Mouse (Mus musculus) neutrophil, adult 59 days (primary cell): ENCODE data around the gene Sass6. TPM values are rescaled to one million over a fixed set of nuclear protein-coding genes. Genes with fewer than 3 reads are reported as not detected.

Experiments used
- total RNA-seq, 2 experiments: library from RNA; stranded (reverse); gene quantifications; 1 replicate in 1 of 2; 2 replicates in 1 of 2; pipeline ENCODE4 v1.2.4; 2023

Gene Sass6
- total RNA-seq: 10 to 100 TPM; 19.6 to 21.1 TPM

DNA sequence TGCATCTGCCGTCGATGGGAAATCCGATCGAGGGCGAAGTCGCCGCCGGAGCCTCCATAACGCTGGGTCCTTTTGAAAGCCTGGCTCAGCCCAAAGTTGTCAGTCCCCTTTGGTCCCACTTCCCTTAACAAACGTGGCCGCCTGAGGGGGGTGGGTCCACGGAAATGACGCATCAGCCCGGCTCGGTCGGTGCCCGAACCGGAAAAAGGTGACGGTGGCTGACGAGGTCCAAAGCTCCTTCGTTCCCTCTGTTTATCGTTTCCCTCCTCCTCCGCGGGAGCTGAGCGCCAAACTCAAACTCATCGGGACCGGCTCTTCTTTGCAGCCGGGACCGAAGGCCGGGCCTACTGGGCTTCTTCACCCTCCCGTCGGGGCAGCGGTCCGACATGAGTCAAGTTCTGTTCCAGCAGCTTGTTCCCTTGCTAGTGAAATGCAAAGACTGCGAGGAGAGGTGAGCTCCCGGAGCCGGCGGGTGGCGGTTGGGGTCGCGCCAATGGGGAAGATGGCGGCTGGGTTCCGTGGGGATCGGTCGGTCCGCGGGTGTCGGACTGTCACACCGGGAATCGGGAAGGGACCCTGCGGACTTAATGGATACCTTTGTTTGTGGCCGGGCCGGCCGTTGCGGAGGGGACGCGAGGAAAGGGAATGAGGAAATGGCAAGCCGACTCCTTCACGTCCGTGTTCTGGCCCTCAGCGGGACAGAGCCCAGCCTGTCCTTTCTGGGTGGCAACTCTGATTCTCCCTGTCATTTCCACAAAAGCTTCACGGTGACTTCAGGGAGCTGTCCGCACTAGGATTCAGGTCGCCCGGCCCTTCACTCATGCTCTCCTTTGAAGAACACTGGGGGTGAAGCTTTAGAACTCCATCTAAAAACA lies at the start of gene Sass6:
Gene Sass6, plus strand, starts transcription at position 255 of the 875 bp plus-strand sequence.

GRCm38 (mm10) chr3:116562408-116563094 lies 32.2 kb upstream of the Sass6 start, which contains the start of gene Lrrc39:
Lrrc39 (plus strand) TSS chr3:116562973.

DNA sequence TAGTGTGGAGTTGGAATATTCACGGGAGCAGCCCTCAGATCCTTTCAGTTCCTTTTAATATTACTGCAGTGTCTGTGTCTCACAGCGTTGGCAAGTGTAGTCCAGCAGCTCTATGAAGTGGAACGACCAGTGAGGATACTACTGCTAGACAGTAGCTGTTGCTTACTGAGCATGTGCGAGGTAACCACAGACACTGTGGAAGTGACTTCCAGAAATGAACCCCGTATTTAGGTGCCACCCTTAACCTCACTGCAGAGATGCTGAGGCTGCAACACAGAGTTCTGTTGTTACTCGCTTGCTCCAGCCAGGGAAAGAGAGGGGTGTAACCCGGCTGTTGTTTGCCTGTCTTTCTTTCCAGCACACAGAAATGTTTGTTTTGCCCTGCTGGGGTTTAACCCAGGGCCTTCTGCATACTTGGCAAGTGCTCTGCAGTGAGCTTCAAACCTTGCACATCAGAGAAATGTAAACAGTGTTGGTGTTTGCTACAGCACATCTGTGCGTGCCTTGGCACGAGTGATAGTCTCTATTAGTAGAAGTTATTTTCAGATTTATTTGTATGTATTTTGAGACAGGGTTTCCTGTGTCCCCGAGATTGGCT lies 19.6 kb downstream of the Sass6 start, which contains the start of gene Trmt13:
Gene Trmt13, minus strand, starts transcription at position 293 of the 598 bp plus-strand sequence.

DNA sequence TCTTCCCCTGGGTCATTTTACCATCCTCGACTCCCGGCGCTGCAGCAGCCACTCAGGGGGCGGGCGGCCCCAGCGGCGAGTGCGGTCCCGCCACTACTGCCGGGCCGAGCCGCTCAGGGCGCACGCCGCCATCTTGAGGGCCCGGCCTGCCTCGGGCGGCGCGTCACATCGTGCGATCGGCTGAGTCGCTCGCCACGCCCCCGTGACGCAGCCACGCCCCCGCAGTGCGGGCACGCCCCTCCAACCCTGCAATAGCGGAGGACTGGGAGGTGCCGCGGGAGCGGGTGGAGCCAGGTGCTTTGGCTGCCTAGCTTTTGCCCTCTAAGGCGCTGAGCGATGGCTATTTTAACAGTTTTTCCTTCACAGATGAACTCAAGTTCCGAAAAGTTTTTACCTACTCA lies 67.7 kb downstream of the Sass6 start, which contains the start of gene Mfsd14a:
Gene Mfsd14a, minus strand, starts transcription at position 215 of the 401 bp plus-strand sequence.

Other genes with a start within 250 kb of the Sass6 start
- gene Cdc14a, start 170.9 kb upstream of the Sass6 start, total RNA-seq: 10 to 100 TPM; 39.0 to 45.1 TPM
- 10 to 100 TPM; 18.0 to 19.7 TPM for gene Rtca, start 86.8 kb upstream of the Sass6 start, total RNA-seq
- gene Dbt, start 81.9 kb upstream of the Sass6 start, total RNA-seq: 1 to 10 TPM; 4.8 to 7.3 TPM
- under 1 TPM in 1 of 2 experiments, not detected in 1; 0.20 TPM for gene Lrrc39, start 32.0 kb upstream of the Sass6 start, total RNA-seq
- gene Trmt13, start 19.6 kb downstream of the Sass6 start, total RNA-seq: 10 to 100 TPM; 17.9 to 18.3 TPM
- 10 to 100 TPM; 77.1 to 79.8 TPM for gene Mfsd14a, start 67.7 kb downstream of the Sass6 start, total RNA-seq
- gene Gm43191, start 86.3 kb downstream of the Sass6 start, total RNA-seq: not detected
- gene Slc35a3, start 117.8 kb downstream of the Sass6 start, total RNA-seq: 10 to 100 TPM; 23.5 to 27.1 TPM
- 10 to 100 TPM; 44.6 to 48.4 TPM for gene Agl, start 213.2 kb downstream of the Sass6 start, total RNA-seq